Mouse (Mus musculus) forelimb bud, embryonic 11.5 days (tissue): Measurements from ENCODE around the gene Ppp1r11.
A peak's percentile ranks its signal among the peaks of the same experiment; 100 is the strongest.
"Not testable (repeated sequence)": the region's sequence is repeated elsewhere in the genome, so short reads cannot be mapped to it uniquely, and the experiment has no call there.

Experiments used
- DNase-seq: peaks from one replicate; pipeline ENCODE4 v3.0.0-alpha.2; 2012; ENCODE audit warnings: low read depth, low spot score

The Ppp1r11 gene

GRCm38 (mm10) chr17:36950981-36951947 is at the start of gene Ppp1r11:
Gene Ppp1r11 (minus strand): TSS chr17:36951741.
- DNase-seq, result peak; percentile 98

- no peak for DNase-seq
These were observed 49.3 kb upstream of the Ppp1r11 start, which contains the start of gene Zfp57 for GRCm38 (mm10) chr17:37000863-37001262. Gene Zfp57 (plus strand): TSS chr17:37001163.

DNA sequence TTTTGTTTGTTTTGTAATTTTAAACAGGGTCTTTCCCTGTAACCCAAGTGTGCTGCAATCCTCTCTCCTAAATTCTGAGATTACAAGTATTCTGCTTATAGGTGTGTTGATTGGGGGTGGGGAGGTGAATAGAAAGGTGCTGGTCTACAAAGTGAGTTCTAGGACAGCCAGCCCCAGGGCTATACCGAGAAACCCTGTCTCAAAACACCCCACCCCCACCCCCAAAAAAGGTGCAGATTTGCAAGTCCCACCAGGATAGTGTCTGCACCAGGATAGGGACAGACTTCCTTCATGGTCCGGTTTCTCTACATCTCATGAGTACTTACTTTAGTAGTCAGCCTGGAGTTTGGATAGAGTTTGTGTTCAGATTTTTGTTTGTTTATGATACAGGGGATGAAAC is 46.9 kb upstream of the Ppp1r11 start:
- DNase-seq, result no peak

GRCm38 (mm10) chr17:36997033-36997735 is 45.6 kb upstream of the Ppp1r11 start:
- peak; percentile 78 for DNase-seq

DNA sequence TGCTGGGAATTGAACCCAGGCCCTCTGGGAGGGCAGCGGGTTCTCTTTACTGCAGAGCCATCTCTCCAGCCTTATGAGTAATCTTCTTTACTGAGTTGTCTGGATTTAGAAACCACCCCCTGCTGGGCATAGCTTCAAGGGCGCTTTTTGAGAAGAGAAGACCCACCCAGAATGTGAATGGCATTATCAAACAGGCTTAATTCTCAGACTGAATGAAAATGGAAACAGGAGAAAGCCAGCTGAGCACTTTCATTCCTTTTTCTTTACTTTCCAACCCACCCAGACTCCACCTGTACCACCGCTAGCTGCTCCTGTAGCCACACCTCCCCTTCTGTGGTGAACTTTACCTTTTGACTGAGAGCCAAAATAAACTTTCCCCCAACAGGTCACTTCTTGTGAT is 43.9 kb upstream of the Ppp1r11 start:
- no peak for DNase-seq

- DNase-seq, result no peak
These were observed 43.0 kb upstream of the Ppp1r11 start for GRCm38 (mm10) chr17:36994528-36994927.

GRCm38 (mm10) chr17:36993770-36994325 is 42.3 kb upstream of the Ppp1r11 start:
- DNase-seq, result no peak

- no peak for DNase-seq
These were observed 41.0 kb upstream of the Ppp1r11 start for GRCm38 (mm10) chr17:36992336-36993104.

- DNase-seq, result not testable (repeated sequence)
These were observed 39.1 kb upstream of the Ppp1r11 start for GRCm38 (mm10) chr17:36990630-36991029.

DNA sequence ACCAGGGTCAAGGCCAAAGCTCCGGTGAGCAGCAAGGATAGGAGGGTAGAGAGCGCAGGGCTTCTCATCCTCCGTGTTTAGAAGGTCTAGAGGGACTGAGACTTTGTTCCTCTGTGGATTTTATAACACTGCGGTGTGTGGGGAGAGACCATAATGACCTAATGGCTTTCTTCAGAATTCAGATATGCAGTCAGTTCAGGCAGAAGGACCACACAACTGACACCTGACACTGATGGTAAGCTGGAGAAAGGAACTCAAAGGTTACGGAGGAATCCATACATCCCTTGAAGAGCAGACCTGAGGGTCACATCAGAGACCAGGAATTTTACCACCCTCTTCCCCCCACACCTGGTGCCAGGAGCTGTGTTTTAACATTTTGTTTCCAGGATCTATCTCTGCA is 37.9 kb upstream of the Ppp1r11 start, which contains the start of gene H2-M5:
TSS of gene H2-M5 (minus strand) at position 101 of the 400 bp plus-strand sequence.
- DNase-seq, result no peak

DNA sequence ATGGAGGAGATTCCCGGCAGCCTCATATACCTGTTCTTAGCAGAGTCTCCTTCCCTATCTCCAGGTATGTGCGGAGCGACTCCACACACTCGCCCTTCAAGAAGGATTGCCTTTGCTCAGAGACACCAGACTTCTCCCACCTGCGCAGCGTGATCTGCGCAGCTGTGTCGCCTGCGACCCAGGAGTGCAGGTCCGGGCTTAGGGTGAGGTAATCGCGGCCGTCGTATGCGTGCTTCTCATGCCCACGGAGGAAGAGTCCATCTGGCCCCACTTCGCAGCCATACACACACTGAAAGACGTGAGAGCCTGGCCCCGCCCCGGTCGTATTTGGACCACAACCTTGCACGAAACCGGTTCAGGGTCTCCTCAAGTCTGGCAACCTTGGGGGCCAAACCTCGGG is 36.9 kb upstream of the Ppp1r11 start:
- no peak for DNase-seq

- peak; percentile 11 for DNase-seq
These were observed 31.0 kb upstream of the Ppp1r11 start for GRCm38 (mm10) chr17:36982253-36983155.

DNA sequence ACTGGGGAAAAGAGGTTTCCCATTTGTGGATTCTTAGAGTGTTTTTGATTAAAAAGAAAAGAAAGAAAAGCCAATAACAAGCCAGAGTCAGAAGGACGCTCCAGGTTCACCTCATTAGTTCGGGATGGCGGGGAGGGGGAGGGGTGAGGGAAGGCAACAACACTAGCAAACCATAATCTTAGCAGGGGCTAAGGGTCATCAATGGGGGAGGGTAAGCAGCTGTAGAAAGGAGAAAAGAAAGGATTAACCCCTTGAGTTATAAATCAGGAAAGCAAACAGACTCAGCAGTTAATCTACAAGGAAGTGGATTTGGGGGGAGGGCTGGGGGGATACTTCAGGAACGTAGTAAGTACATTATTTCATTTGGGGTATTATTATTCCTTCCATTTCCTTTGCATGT is 30.3 kb upstream of the Ppp1r11 start:
- DNase-seq, result peak; percentile 7

DNA sequence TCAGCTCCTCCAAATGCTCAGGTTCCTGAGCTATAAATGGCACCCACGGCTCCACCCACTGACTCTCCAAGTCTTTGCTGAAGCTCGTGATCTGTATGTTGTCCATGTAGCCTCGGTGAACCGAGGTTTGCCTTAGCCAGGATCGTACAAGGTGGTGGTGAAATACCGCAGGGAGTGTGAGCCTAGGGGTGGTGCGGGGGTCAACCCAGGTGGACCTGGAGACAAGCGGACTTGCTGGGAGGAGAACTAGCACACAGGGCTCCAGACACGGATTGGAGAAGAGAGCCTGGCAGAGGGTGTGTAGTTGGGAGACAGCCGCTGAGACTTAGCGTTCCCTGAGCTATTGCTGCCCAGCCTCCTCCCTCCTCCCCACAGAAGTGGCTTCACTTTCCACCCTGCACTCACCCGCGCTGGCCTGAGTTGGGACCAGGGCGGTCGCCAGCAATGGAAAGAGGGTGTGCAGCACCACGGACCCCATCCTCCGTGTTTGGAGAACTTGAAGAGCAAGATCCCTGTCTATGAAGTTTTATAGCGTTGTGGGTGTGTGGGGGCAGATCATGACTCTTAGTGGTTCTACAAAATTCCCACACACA is 29.8 kb upstream of the Ppp1r11 start, which contains the start of gene 2410137M14Rik:
TSS of gene 2410137M14Rik (minus strand) at position 17 of the 593 bp plus-strand sequence.
- DNase-seq, result no peak

GRCm38 (mm10) chr17:36973271-36973787 is 21.8 kb upstream of the Ppp1r11 start:
- DNase-seq, result no peak

DNA sequence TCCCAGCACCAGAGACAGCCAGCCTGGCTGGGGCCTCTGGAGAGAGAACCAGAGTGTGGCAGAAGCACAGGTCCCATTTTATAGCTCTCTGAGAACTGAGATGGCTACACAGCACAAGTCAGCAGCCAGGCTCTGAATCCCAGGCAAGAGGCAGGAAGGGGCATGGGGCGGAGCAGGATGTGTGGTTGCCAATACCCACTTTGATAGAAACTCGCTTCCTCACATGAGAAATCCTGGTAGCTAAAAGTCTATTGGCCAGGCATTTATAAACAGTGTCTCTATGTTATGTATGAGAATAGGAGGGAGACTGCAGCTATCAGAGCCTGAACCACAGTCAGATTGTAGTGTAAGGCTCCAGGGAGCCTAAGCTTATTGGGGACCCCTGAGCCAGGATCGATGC is 21.2 kb upstream of the Ppp1r11 start:
- DNase-seq, result no peak

DNA sequence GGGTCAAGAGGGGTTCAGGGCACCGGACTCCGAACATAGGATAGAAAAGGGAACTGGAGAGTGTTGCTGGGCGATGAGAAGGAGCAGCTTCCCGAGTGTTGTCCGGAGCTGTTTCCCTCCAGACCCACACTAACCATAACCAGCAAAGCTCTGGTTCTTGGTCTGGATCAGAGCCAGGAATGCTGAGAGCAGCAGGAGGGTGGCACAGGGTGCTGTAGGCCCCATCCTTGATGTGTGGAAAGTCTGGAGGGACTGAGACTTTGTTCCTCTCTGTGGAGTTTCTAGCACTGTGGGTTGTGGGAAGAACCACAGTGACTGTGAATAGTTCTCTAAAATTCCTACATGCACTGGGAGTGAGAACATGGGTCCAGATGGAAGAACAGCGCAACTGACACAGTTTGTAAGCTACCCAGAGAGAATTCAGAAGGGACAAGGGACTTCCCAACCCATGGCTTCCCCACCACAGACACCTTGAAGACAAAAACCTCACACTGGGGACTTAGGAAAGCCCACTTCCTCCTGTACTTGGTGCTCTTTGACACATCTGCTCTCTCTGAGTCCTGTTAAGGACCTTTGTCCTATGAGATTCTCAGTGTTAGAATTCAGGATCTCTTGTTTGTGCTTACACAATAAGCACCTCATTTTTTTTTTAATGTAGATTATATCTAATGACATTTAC is 19.8 kb upstream of the Ppp1r11 start:
- no peak for DNase-seq

DNA sequence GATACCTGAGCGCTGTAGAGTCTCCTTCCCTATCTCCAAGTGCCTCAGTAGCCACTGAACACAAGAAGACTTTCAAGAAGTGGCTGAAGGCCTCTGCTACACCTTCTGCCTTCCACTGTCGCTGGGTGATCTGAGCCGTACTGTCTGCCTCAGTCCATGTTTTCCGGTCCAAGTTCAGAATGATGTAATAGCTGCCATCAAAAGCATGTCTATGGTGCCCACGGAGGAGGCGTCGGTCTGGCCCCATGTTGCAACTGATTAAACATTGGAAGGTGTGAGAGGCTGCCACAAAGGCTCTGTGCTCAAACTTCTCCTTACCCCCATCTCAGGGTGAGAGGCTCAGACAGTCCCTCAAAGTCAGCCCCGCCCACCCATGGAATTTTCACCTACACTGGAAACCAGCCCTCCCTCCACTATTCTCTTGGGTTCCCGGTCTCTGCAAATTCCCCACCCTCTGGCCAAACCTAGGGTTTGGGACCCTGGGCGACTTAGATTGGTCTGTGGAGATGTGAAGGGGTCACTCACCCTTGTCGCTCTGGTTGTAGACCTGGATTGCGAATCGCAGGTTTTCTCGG is 18.9 kb upstream of the Ppp1r11 start:
- no peak for DNase-seq

GRCm38 (mm10) chr17:36966875-36967274 is 15.3 kb upstream of the Ppp1r11 start:
- DNase-seq, result no peak
